Mouse (Mus musculus): ENCODE results near the gene Fam50a. TPM values are rescaled to one million over a fixed set of nuclear protein-coding genes. Genes with fewer than 3 reads are reported as not detected.

Gene Fam50a
- polyA plus RNA-seq, 1 experiment from 2014 or later, result 278 TPM

Other genes starting within 250 kb of the Fam50a start
- gene Opn1mw, start 185.6 kb upstream of the Fam50a start, polyA plus RNA-seq (2018), result not detected in 3 replicates
- 13.0 to 16.3 TPM (median 15.6 TPM) in 3 replicates for gene Mecp2, start 177.7 kb upstream of the Fam50a start, polyA plus RNA-seq (2018)
- not detected in 3 replicates for gene Tex28, start 145.2 kb upstream of the Fam50a start, polyA plus RNA-seq (2018)
- not detected in 3 replicates for gene Tktl1, start 135.8 kb upstream of the Fam50a start, polyA plus RNA-seq (2018)
- gene Flna, start 63.2 kb upstream of the Fam50a start, polyA plus RNA-seq (2018), result 167 to 435 TPM (median 388 TPM) in 3 replicates
- gene Emd, start 58.3 kb upstream of the Fam50a start, polyA plus RNA-seq (2018), result 35.7 to 94.2 TPM (median 47.2 TPM) in 3 replicates
- gene Rpl10, start 42.2 kb upstream of the Fam50a start, polyA plus RNA-seq (2018), result 1,104 to 3,117 TPM (median 2,186 TPM) in 3 replicates
- gene Taz, start 31.1 kb upstream of the Fam50a start, polyA plus RNA-seq (2018), result 20.9 to 53.4 TPM (median 35.7 TPM) in 3 replicates
- gene Dnase1l1, start 30.7 kb upstream of the Fam50a start, polyA plus RNA-seq (2018), result 142 to 185 TPM (median 160 TPM) in 3 replicates
- gene Atp6ap1, start 15.9 kb upstream of the Fam50a start, polyA plus RNA-seq (2018), result 423 to 572 TPM (median 484 TPM) in 3 replicates
- gene Gdi1, start 8.0 kb upstream of the Fam50a start, polyA plus RNA-seq (2018), result 40.7 to 86.1 TPM (median 74.6 TPM) in 3 replicates
- 1.9 to 2.8 TPM (median 2.2 TPM) in 3 replicates for gene Plxna3, start 16.0 kb downstream of the Fam50a start, polyA plus RNA-seq (2018)
- gene Lage3, start 40.6 kb downstream of the Fam50a start, polyA plus RNA-seq (2018), result 25.6 to 62.6 TPM (median 35.9 TPM) in 3 replicates
- gene Ubl4a, start 60.2 kb downstream of the Fam50a start, polyA plus RNA-seq (2018), result 17.1 to 29.5 TPM (median 25.0 TPM) in 3 replicates
- gene Slc10a3, start 60.3 kb downstream of the Fam50a start, polyA plus RNA-seq (2018), result 25.6 to 29.5 TPM (median 27.5 TPM) in 3 replicates
- 24.1 to 37.8 TPM (median 27.4 TPM) in 3 replicates for gene Fam3a, start 80.2 kb downstream of the Fam50a start, polyA plus RNA-seq (2018)
- 21.1 to 27.6 TPM (median 22.4 TPM) in 3 replicates for gene Ikbkg, start 80.3 kb downstream of the Fam50a start, polyA plus RNA-seq (2018)
- gene G6pdx, start 116.2 kb downstream of the Fam50a start, polyA plus RNA-seq (2018), result 140 to 235 TPM (median 171 TPM) in 3 replicates
- not detected in 3 replicates for gene Gm6880, start 168.4 kb downstream of the Fam50a start, polyA plus RNA-seq (2018)